7 mouse cellular contexts compared by ENCODE assay signal in genomic region chr14:21523851-21524441, GRCm38 (mm10). TPM values are rescaled to one million over a fixed set of nuclear protein-coding genes. Genes with fewer than 3 reads are reported as not detected.
DNase-seq lines count a peak whose midpoint lies in the region; ATAC-seq and TF ChIP-seq lines count a peak whose summit lies in the region.

No protein-coding gene starts in this region.

- TF ChIP-seq EP300 in heart, postnatal 0 days (IDR thresholded peaks at IDR 0.05; ENCODE audit: low read depth): no peak

- ATAC-seq in heart, postnatal 0 days (ENCODE audit: insufficient read depth, low read depth): no peak; the same call in 1 of the 2 replicates
- no peak for ATAC-seq in limb, embryonic 11.5 days (ENCODE audit: insufficient number of reproducible peaks, low FRiP score, low TSS enrichment, low read depth)

- 0 out of 2 replicates have a peak, but pooled peaks cover 9% of the 10 kb centered on the region for H3K36me3 ChIP-seq in heart, postnatal 0 days (replicated peaks; ENCODE audit: control insufficient read depth, insufficient read depth, low read length)
- no peaks in the 10 kb centered on the region for H3K36me3 ChIP-seq in limb, embryonic 11.5 days (ENCODE audit: control insufficient read depth, insufficient read depth, low read length)

- H3K9me3 ChIP-seq in heart, postnatal 0 days (replicated peaks; ENCODE audit: control insufficient read depth, low read length): no peaks in the 10 kb centered on the region
- H3K9me3 ChIP-seq in limb, embryonic 11.5 days (ENCODE audit: control insufficient read depth, low read length): no peaks in the 10 kb centered on the region

- WGBS in heart, postnatal 0 days: 17% methylated on average over 3 of the region's 3 CpGs
- WGBS in limb, embryonic 11.5 days: 20% methylated on average over 3 of the region's 3 CpGs

- H3K4me3 ChIP-seq in heart, postnatal 0 days (ENCODE audit: low read depth, low read length): no peak overlapping the region
- H3K4me3 ChIP-seq in limb, embryonic 11.5 days (ENCODE audit: low read depth, low read length): no peak overlapping the region

- H3K27me3 ChIP-seq in heart, postnatal 0 days (ENCODE audit: control insufficient read depth, insufficient read depth, low read length): no peaks in the 10 kb centered on the region
- no peaks in the 10 kb centered on the region for H3K27me3 ChIP-seq in limb, embryonic 11.5 days (ENCODE audit: control insufficient read depth, insufficient read depth, low read length)

- H3K4me1 ChIP-seq in heart, postnatal 0 days (ENCODE audit: control insufficient read depth, insufficient read depth): peaks cover 47% of the 10 kb centered on the region
- H3K4me1 ChIP-seq in limb, embryonic 11.5 days (ENCODE audit: control insufficient read depth, insufficient read depth, low read length): peaks cover 16% of the 10 kb centered on the region

- DNase-seq in right cerebral cortex, adult 18-20 months: peak; percentile 87
- DNase-seq in right cerebral cortex, postnatal 4 days: no peak
- peak; percentile 83 to 91 for DNase-seq in cerebellum, postnatal 25 days
- DNase-seq in heart, postnatal 0 days (ENCODE audit: low spot score): no peak
- peak; percentile 47 for DNase-seq in limb, embryonic 11.5 days (ENCODE audit: low spot score)
- peak; percentile 37 for DNase-seq in retina, embryonic 14.5 days (ENCODE audit: low spot score)
- no peak for DNase-seq in B cell, adult 2 months

- H3K9ac ChIP-seq in heart, postnatal 0 days (replicated peaks; ENCODE audit: low read depth, low read length): no peak overlapping the region
- H3K9ac ChIP-seq in limb, embryonic 11.5 days (ENCODE audit: low read length): no peak overlapping the region

- peak overlapping the region; percentile 4 for H3K27ac ChIP-seq in heart, postnatal 0 days (ENCODE audit: low read depth)
- H3K27ac ChIP-seq in limb, embryonic 11.5 days (replicated peaks; ENCODE audit: low read depth, low read length): no peak overlapping the region; the same call in 1 of the 2 replicates

- H3K4me2 ChIP-seq in heart, postnatal 0 days (ENCODE audit: low read depth, low read length): no peak overlapping the region
- H3K4me2 ChIP-seq in limb, embryonic 11.5 days (ENCODE audit: low read depth, severe bottlenecking): no peak overlapping the region

- TF ChIP-seq CTCF in heart, postnatal 0 days (IDR thresholded peaks at IDR 0.05; ENCODE audit: low read depth): no peak

RNA-seq across cellular contexts. Expression of gene Kat6b, which starts 42.7 kb away (rescaled TPM):
- 13.9 and 52.9 TPM in 2 replicates for total RNA-seq in heart, postnatal 0 days (2014; rRNA removed; ENCODE audit: low replicate concordance)
- 5.4 and 6.1 TPM in 2 replicates for polyA plus RNA-seq in heart, postnatal 0 days (2015; fragmentation: Nextera tagmentation; extraction: Ambion mirVana)
- 22.0 and 22.8 TPM in 2 replicates for polyA plus RNA-seq in limb, embryonic 11.5 days (2014; fragmentation: Nextera tagmentation; extraction: Ambion mirVana)

Comparison
In these comparisons a context has a peak if more than half of its experiments do, and no peak if none do; other contexts are left out.
1. DNase-seq: peak in right cerebral cortex, adult 18-20 months (single experiment), cerebellum, postnatal 25 days (2 of 2), limb, embryonic 11.5 days (single experiment) and retina, embryonic 14.5 days (single experiment); none in right cerebral cortex, postnatal 4 days (single experiment), heart, postnatal 0 days (single experiment) and B cell, adult 2 months (0 of 2).